Mouse (Mus musculus) megakaryocyte, embryonic 14.5 days (primary cell): ENCODE measurements at regions not wholly inside any gene's neighbourhood (a gene's known extent, or its start where the extent isn't known, plus 50 kb on each side); places are given as distances from the start of the nearest gene placed in this dataset.

Experiments used
- H3K27me3 ChIP-seq: replicated peaks from 2 replicates; pipeline ENCODE3; 2012; ENCODE audit warnings: inconsistent platforms
- H3K36me3 ChIP-seq: replicated peaks from 2 replicates; pipeline ENCODE3; 2012; ENCODE audit warnings: low read length, inconsistent platforms, mixed read lengths
- H3K4me1 ChIP-seq: 2 replicates; pipeline ENCODE4 v1.6.1; 2012; ENCODE audit warnings: inconsistent platforms
- H3K4me3 ChIP-seq: replicated peaks from 2 replicates; pipeline ENCODE3; 2012; ENCODE audit warnings: moderate library complexity, mild to moderate bottlenecking, inconsistent platforms
- H3K9me3 ChIP-seq: 2 replicates; pipeline ENCODE4 v1.6.1; 2012; ENCODE audit warnings: inconsistent platforms
- FLI1 ChIP-seq: IDR thresholded peaks from 2 replicates; pipeline ENCODE4 v1.6.1; 2012; ENCODE audit warnings: low read length, inconsistent platforms, mixed read lengths
- GATA1 ChIP-seq: IDR thresholded peaks from 3 replicates; pipeline ENCODE4 v1.6.1; 2012; ENCODE audit warnings: mixed read lengths, low read length, inconsistent platforms, borderline replicate concordance

DNA sequence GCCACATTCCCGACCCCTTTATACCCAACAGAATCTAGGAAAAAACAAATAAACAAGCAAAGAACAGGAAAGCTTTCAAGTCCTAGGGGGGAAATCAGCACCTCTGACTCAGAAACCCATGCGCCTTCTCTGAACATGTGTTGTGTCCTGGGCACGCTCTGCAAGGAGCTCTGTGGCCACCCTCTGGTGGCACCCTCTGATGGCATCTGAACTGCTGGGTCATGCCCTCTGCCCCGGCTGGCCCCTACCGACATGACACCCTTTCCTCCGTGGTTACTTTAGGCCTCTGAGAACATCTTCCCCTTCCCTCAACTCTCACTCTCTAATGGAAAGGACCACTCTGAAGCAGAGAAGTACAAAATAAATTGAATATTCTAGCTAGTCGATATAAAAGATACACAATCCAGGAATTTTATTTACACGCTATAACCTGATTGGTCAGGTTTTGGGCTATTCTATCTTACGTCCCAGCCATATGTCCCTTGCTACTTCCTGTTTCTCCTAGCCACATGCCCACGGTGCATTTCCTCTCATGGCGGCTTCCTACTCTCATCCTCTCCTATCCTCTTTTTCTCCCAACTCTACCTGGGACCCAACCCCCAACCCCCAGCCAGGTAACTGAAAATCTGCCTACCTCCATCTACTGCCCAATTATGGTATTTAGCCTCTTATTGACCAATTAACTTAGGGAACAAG lies 248.5 kb downstream of the Setd4 start:
- Histone ChIP-seq H3K27me3 (peaks cover 49% of the 10 kb centered on the region), H3K36me3 (no peaks in the 10 kb centered on the region), H3K4me1 (peaks cover 13% of the 10 kb centered on the region), H3K9me3 (no peaks in the 10 kb centered on the region), H3K4me3 (no peak overlapping the region)
- no peak for TF ChIP-seq GATA1
- no peak for TF ChIP-seq FLI1

DNA sequence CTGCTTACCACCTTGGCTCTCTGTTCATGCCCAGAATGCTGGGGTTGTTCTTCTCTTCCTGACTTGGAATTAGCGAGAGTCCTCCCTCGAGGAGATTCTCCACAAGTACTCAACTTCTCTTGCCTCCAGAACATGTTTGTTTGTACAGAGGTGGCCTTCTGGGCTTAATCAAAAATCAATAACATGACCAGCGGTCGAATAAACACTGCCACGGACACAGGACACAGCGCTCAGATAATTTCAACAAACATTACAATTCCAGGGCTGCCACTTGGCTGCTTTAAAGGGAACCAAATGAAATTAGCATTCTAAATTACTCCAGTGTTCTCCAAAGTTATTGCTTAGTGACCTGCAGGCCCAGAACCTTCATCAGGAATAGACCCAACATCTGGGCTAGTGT lies 249.9 kb downstream of the Setd4 start:
- Histone ChIP-seq H3K4me1 (peaks cover 13% of the 10 kb centered on the region), H3K36me3 (no peaks in the 10 kb centered on the region), H3K9me3 (no peaks in the 10 kb centered on the region), H3K27me3 (peaks cover 46% of the 10 kb centered on the region), H3K4me3 (no peak overlapping the region)
- no peak for TF ChIP-seq GATA1
- TF ChIP-seq FLI1, result no peak

DNA sequence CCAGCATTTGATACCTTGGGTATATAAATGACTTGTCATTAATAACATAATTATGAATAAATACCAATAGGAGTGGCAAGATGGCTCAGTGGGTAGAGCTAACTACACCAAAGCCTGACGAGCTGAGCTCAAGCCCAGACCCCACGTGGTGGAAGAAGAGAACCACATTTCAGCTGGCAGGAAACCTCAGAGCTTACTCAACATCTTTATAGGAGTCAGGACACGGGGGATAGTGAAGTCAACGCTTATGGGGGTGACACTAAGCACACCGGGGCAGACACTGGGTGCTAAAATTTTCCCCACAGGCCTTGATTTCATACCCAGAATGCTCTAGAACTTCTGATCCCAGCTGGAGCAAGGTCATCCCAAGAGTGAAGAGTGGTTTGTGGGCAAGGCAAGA lies 259.3 kb downstream of the Setd4 start:
- Histone ChIP-seq H3K9me3 (0 out of 2 replicates have a peak, but pooled peaks cover 4% of the 10 kb centered on the region), H3K4me1 (peaks cover 4% of the 10 kb centered on the region; the same call in 1 of the 2 replicates), H3K27me3 (peaks cover 71% of the 10 kb centered on the region), H3K36me3 (no peaks in the 10 kb centered on the region), H3K4me3 (no peak overlapping the region)
- TF ChIP-seq FLI1 (no peak), GATA1 (no peak)

DNA sequence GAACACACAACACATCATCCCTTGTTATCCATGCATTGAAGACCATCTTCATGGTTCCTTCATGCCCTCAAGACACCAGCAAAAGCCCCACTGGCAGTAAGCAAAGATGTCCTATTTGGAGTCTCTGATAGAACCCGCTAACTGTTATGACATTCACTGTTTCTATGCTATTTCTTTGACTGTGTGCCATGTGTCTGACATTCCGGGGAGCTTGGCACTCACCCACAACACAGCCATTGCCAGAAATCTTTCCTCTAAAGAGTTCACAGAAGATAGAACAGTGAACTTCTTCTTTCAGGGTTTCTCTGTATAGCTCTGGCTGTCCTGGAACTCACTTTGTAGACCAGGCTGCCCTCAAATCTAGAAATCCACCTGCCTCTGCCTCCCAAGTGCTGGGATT lies 261.2 kb downstream of the Setd4 start:
- peaks cover 71% of the 10 kb centered on the region for H3K27me3 ChIP-seq
- no peaks in the 10 kb centered on the region for H3K36me3 ChIP-seq
- peaks cover 4% of the 10 kb centered on the region; the same call in 1 of the 2 replicates for H3K4me1 ChIP-seq
- H3K9me3 ChIP-seq, result 0 out of 2 replicates have a peak, but pooled peaks cover 4% of the 10 kb centered on the region
- TF ChIP-seq GATA1, result no peak
- H3K4me3 ChIP-seq, result no peak overlapping the region

DNA sequence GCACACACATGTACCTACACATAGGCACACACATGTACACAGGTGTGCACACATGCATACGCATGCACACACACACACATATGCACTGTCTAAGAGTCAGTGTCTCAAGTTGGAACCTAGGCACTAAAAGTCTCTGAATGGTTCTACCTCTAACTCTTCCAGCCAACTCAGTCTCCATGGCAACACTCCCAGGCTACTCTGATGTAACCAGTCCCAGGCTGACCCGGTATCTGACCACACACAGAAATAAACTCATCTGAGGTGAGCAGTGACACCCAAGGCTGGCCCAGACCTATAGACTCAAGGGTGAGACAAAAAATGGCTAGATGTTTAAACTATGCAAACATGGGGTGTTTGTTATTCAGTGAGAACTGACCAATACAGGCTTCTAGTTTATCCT lies 262.1 kb downstream of the Setd4 start:
- H3K4me1 ChIP-seq, result peaks cover 4% of the 10 kb centered on the region; the same call in 1 of the 2 replicates
- no peaks in the 10 kb centered on the region for H3K36me3 ChIP-seq
- H3K9me3 ChIP-seq, result 0 out of 2 replicates have a peak, but pooled peaks cover 6% of the 10 kb centered on the region
- peaks cover 71% of the 10 kb centered on the region for H3K27me3 ChIP-seq
- TF ChIP-seq FLI1 (no peak), GATA1 (no peak)
- H3K4me3 ChIP-seq, result no peak overlapping the region

DNA sequence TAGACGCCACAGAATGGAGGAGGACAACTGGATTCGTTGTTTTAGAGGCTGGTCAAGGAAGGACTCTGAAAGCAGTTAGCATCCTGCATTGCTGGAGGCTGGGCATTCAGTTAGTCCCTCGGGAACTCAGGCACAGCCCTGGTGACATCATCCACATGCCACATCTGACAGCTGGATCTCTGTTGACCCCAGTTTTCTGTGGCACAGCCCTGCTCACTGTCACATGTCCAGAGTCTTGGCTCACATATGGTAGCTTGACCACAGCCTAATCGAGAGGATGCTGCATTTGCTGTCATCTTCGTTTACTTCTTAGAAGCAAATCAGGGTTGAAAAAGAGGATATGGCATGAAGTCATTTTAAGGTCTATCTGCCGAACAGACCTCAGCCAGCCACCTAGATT lies 265.1 kb downstream of the Setd4 start:
- Histone ChIP-seq H3K4me3 (no peak overlapping the region), H3K4me1 (no peaks in the 10 kb centered on the region), H3K9me3 (peaks cover 17% of the 10 kb centered on the region; the same call in 1 of the 2 replicates), H3K27me3 (peaks cover 63% of the 10 kb centered on the region), H3K36me3 (no peaks in the 10 kb centered on the region)
- TF ChIP-seq GATA1, result no peak
- TF ChIP-seq FLI1, result no peak

DNA sequence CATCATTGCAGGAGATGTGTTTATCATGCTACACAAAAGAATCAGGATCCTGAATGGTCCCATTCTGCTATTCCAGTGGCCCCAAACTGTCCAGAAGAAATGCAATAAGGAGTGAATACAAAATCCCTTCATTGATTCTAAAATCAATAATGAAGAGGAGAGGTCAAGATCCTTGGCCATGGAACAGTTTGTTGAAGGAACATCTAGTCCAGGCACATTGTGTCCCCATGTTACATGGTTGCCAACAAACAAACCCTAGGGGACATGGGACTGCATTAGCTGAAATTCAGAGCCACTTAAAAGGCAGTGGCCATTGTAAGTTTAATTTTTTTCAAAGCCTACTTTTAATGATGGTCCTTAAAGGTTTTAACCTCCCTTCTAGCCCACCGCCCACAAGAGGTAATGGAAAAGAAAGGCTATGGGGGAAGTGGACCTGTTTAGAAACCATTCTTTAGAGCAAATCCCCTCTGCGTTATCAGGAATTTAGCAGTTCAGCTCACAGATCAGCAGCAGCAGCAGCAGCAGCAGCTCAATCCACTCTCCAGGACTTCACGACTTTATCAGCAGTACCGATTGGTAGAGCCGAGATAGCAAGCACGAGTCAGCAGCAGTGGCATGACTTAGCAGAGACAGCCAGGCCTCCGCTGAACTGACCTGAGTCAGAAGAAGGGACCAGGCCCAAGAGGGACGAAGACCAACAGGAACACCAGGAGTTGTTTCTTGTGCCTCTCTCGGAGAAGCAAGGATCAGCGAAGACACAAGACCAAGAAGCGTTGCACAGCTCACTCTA lies 268.3 kb downstream of the Setd4 start:
- Histone ChIP-seq H3K36me3 (no peaks in the 10 kb centered on the region), H3K27me3 (peaks cover 61% of the 10 kb centered on the region), H3K4me1 (no peaks in the 10 kb centered on the region), H3K9me3 (peaks cover 17% of the 10 kb centered on the region; the same call in 1 of the 2 replicates), H3K4me3 (no peak overlapping the region)
- TF ChIP-seq FLI1 (no peak), GATA1 (no peak)

DNA sequence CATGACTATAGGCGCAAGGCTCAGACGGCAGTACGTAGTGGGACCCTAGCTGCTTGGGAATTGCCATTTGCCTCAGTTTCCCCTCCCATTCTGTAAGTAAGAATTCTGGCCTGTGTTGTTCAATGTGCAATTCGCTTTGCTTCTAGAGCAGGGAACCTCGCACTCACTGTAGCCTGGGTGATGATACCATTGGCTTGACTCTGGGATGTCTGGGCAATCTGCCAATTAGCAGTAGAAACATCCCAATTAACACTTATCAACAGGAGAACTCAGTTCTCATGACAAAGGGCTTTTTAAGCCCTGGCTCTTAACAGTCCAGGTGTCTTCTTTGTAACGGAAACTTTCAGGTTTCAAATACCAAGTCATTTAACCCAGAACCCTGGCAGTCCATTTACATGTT lies 270.2 kb downstream of the Setd4 start:
- TF ChIP-seq FLI1 (no peak), GATA1 (no peak)
- no peaks in the 10 kb centered on the region for H3K36me3 ChIP-seq

DNA sequence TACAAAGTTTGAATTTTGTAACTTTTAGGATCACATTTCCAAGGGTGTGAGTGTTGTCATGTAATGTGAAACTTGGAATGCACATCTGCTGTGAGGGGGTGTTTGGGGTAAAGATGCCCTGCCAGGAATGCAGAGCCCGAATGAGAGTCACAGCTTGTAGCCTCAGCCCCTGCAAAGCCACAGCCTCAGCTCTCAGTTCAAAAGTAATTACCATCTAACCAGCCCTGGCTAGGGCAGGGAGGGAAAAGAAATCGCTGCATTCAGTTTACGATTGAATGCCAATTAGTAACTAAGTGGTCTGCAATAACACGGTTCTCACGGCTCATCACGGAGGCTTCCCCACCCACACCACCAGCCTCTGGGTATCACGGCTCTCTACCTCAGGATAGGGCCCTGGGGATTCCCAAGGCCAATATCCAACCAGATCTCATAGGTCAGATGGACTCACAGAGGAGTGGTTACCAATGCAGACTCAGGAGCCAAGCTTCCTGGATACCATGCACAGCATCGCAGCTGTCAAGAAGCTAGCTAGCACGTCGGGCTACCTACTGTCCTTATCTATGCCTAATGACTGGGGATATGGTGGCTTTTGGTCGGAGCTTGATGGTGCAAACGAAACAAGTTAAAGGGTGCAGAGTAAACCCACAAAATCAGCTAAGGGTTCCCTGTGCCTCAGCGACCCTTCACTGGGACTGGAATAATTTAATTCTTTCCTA lies 275.0 kb downstream of the Setd4 start:
- Histone ChIP-seq H3K9me3 (peaks cover 18% of the 10 kb centered on the region), H3K27me3 (peaks cover 53% of the 10 kb centered on the region), H3K36me3 (no peaks in the 10 kb centered on the region), H3K4me1 (no peaks in the 10 kb centered on the region), H3K4me3 (no peak overlapping the region)
- TF ChIP-seq FLI1 (no peak), GATA1 (no peak)

More for the DNA sequence above, 270.2 kb downstream of the Setd4 start:
- peaks cover 64% of the 10 kb centered on the region for H3K27me3 ChIP-seq
- no peak overlapping the region for H3K4me3 ChIP-seq
- peaks cover 16% of the 10 kb centered on the region; the same call in 1 of the 2 replicates for H3K9me3 ChIP-seq
- no peaks in the 10 kb centered on the region for H3K4me1 ChIP-seq

DNA sequence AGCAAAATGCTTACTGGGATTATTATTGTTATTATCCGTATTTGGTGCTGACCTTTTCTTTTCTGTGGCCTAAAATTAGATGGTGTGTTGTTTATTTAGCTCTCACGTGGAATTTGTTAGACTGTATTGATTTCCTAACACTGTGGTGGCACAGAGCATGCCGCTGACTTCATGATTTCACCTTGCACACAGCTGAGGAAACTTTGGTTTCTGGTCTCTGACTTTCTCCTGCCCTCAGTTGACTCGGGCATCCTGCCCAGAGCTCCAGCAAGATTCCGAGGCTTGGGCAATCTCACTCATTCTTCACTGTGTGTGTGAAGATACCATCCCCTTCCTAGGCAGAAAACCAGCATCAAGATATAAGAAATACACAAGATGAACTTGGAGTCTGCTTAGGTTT lies 279.0 kb downstream of the Setd4 start:
- Histone ChIP-seq H3K4me1 (no peaks in the 10 kb centered on the region), H3K27me3 (peaks cover 54% of the 10 kb centered on the region), H3K9me3 (peaks cover 41% of the 10 kb centered on the region), H3K4me3 (no peak overlapping the region), H3K36me3 (no peaks in the 10 kb centered on the region)
- TF ChIP-seq GATA1 (no peak), FLI1 (no peak)
